Mouse (Mus musculus) gastrocnemius, postnatal 10 days (tissue): ENCODE data around the gene 1600014C10Rik. TPM values are rescaled to one million over a fixed set of nuclear protein-coding genes. Genes with fewer than 3 reads are reported as not detected.

Experiments used
- DNase-seq: peaks from one replicate; pipeline ENCODE4 v3.0.0; 2021; ENCODE audit warnings: mixed read lengths
- long read RNA-seq, 2 experiments: library from polyadenylated mRNA; stranded (forward); transcript quantifications; one replicate each; pipeline ENCODE4 v2.0.0; 2021
- total RNA-seq, 2 experiments: library from RNA; stranded (reverse); gene quantifications; 2 replicates each; pipeline ENCODE4 v1.2.3; 2021

Gene 1600014C10Rik
- total RNA-seq: 10 to 100 TPM; 15.1 to 15.8 TPM
- long read RNA-seq, experiment 1, transcript 1600014C10Rik-204 (3 exons, 3,341 nt): minor isoform, 6 of 38 reads
- long read RNA-seq, experiment 1, transcript 1600014C10Rik-205 (3 exons, 3,283 nt): major isoform, 24 of 38 reads
- long read RNA-seq, experiment 1, partial matches to known transcripts: 0 of 38 reads
- long read RNA-seq, experiment 1, other reads (novel, unspliced or antisense): 6 of 38 reads
- long read RNA-seq, experiment 2, transcript 1600014C10Rik-205 (3 exons, 3,283 nt): major isoform, 30 of 43 reads
- long read RNA-seq, experiment 2, transcript 1600014C10Rik-204 (3 exons, 3,341 nt): minor isoform, 5 of 43 reads
- long read RNA-seq, experiment 2, partial matches to known transcripts: 0 of 43 reads
- long read RNA-seq, experiment 2, other reads (novel, unspliced or antisense): 6 of 43 reads

GRCm38 (mm10) chr7:38182962-38183687 lies at the start of gene 1600014C10Rik:
Gene 1600014C10Rik, plus strand, starts transcription at chr7:38183217.
- peak; percentile 37 for DNase-seq

- DNase-seq: no peak
Measured at GRCm38 (mm10) chr7:38134471-38134870, 48.5 kb upstream of the 1600014C10Rik start.

- no peak for DNase-seq
Measured at GRCm38 (mm10) chr7:38140324-38140723, 42.7 kb upstream of the 1600014C10Rik start.

DNA sequence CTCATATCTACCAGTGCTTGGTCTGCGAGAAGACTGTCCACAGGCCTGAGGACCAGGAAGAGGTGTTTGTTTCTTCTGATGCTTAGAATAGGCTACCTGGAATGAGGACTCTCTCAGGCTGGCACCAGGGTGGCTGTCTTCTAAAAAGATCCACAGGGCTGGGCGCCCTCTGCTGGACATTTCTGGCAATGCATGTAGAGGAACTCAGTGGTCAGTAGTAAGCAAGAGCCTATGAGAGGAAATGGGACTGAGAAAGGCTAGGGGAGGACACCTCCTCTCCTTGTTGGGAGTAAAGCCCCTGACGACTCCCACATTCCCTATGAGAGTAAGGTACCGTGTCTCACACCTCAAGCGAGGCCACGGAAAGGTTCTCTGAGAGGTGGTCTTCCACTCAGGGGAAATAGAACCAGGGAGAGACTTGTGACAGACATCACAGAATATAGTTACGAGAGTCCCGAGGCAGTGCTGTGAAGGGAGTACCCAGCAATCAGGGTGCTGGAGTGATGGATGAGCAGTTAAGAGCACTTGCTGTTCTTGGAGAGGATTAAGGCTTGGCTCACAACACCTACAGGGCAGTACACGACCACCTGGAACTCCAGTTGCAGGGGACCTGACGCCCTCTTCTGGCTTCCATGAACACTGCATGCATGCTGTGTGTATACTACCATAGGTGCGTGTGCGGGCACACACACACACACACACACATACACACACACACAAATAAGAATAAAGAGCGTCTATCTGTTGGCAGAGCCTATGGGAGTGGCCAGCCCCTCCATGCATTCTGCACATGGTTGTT lies 41.1 kb upstream of the 1600014C10Rik start:
- DNase-seq: peak; percentile 90

DNA sequence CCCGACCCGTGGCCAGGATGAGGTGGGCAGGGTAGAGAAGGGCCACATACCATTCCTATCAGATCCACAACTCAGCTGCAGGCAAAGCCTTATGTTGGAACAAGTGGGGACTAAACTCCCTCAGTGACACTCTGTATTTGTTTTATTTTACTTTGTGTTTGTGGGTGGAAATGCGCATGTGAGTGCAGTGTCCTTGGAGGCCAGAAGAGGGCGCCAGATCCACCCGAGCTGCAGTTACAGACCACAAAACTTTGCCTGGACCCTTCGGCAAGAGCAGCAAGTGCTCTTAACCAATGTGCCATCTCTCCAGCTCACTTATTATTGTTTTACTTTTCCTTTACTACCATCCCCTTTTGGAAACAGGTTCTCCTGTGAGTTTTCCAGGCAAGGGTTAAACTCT lies 35.5 kb upstream of the 1600014C10Rik start:
- DNase-seq: no peak

- DNase-seq: no peak
Measured at GRCm38 (mm10) chr7:38151706-38152312, 31.2 kb upstream of the 1600014C10Rik start.

GRCm38 (mm10) chr7:38152571-38152970 lies 30.4 kb upstream of the 1600014C10Rik start:
- no peak for DNase-seq

GRCm38 (mm10) chr7:38155829-38156228 lies 27.2 kb upstream of the 1600014C10Rik start:
- no peak for DNase-seq

GRCm38 (mm10) chr7:38158764-38159458 lies 24.1 kb upstream of the 1600014C10Rik start:
- no peak for DNase-seq

GRCm38 (mm10) chr7:38161438-38161837 lies 21.6 kb upstream of the 1600014C10Rik start:
- no peak for DNase-seq

GRCm38 (mm10) chr7:38163433-38164050 lies 19.5 kb upstream of the 1600014C10Rik start:
- DNase-seq: no peak

DNA sequence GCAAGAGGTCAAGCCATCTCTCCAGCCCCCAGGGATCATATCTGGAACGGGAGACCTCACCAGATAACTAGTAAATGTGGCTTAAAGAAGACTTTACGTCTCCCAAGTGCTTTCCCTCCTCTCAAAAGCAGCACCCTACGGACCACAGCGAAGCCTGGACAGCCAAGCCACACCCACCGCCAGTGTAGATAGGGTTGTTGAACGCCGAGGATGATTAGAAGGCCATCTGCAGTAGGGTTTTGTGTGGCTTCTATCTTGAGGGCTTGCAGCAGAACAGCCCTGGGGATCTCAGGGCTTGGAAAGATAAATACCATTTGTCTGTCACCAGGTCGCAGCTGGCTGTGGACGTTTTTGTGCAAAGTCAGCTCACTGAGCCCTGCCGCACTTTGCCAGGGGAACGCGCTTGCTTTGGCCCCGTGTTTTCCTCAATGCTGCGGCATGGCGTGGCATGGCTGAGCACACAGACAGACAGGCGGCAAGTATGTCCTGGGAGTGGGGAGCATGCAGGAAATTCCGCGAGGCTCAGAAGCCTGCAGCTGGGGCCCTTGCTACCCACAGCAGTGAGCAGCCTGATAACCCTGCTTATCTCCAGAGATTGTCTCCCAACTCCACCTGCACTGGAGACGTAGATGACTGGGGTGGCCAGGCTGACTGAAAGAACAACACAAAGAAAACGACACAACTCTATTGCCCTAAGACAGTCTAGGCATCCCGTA lies 15.9 kb upstream of the 1600014C10Rik start:
- no peak for DNase-seq

DNA sequence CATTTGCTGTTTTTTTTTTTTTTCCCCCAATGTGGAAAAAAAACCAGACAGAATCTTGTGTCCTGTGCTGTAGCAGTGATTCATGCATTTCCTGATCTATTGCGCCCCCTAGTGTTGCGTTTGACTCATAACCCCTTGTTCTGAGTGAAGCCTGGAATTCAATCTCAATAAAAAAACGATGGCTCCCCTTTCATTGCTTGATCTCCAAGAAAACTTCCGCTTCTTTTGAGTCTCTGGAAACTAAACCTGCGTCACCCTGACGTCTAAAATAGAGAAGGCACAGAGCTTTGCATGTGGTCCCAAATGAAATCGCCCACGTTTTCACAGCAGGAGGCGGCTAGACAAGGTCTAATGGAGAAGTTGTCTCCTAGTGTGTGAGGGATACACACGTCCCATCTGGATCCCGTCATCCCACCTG lies 15.3 kb upstream of the 1600014C10Rik start:
- DNase-seq: peak; percentile 25

DNA sequence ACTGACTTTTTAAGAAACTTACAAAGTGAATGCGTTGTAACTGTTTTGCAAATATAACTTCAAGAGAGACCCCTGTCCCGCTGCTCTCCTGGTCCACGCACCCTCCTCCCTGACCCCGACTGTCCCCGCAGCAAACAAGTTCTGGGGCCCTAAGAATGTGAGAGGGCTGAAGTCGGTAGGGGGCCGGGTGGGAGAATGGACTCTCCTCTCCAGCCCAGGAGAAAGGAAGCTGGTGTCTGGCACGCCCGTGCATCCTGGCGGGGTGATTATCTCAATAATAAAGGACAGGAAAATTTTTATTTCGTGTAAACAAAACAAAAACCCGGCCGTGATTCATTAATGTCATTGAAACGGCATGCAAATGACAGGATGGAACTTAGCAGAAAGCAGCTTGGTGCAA lies 9.1 kb upstream of the 1600014C10Rik start:
- no peak for DNase-seq

DNA sequence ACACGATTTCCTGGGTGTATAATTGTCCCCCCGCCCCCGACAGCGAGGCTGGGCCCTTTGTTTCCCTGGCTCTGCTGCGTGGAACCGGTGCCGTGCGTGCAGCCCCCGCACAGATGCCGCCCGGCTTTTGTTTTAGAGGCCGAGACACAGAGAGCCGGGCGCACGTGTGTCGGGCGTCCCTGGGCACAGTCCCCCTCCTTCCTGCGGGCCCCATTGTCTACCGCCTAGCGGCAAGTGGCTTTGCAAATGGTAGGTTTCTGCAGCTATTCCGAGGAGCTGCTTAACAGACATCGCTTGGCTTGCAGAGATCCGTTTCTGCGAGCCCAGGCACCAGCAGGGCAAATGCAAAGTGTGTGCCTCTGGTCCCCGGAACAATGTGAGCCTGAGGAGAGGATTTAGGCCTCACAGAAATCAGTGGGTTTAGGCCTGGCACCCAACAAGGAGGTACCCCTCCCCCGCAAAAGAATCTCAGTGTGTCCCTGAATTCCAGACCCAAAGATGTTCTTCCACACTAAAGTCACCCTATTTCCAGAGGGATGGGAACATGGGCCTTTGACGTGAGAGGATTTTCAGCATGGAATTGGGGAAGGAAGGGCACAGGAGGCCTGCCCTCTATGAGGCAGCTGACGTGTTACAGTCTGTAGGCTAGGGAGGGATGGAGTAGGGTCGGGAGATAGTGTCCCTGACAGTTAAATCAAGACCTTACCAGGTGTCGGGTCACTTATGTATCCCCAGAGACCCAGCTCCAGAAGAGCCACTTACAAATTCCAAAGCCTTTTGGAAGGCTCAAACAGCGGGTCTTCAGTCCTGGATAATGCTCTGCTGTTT lies 8.5 kb upstream of the 1600014C10Rik start:
- DNase-seq: no peak

DNA sequence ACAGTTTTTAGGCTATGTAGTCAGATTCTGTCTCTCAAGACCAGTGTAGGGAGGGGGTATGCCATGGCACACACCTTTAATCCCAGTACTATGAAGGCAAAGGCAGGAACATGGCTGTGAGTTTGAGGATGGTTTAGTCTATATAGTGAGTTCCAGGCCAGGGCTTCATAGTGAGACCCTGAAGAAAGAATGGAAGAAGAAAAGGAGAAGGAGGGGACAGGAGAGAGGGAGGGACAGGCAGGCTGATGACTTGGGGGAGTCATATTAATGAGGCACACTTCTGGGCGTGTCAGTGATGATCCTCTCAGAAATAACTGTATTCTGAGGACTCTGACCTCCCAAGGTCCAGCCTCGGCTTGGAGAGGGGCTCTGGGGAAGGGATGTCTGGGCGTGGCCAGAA lies 7.0 kb upstream of the 1600014C10Rik start:
- DNase-seq: no peak

- no peak for DNase-seq
Measured at GRCm38 (mm10) chr7:38179896-38180295, 3.1 kb upstream of the 1600014C10Rik start.

DNA sequence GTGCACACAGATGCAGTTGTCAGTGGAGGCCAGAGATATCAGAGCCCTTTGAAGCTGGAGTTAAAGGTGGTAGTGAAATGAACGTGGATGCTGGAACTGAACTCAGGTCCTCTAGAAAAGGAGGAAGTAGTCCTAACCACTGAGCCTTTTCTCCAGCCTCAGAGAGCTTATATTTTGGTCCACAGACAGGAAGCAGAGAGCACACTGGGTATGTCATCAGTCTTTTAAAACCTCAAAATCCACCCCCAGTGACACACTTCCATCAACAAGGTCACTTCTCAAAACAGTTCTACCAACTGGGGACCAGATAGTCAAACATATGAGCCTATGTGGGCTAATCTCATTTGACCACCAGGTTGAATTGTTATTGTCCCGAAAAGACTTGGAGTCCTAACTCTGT lies 1.7 kb upstream of the 1600014C10Rik start:
- no peak for DNase-seq

DNA sequence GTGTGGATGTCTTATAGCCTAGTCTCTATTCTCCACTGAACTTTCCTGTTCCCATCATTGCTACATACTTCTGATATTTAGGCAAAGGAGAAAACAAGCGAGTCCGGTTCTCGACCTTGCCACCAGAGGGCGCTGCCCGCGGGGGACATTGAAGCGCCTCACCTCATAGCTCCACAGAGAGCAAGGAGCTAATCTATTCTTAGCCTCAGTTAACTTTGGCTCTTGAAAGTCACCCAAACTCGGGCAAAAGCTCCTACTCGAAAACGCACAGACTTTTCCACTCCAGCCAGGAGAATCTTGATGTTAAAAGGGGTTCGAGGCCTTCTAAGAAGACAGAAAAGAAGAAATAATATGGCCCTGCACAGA lies 438 bp upstream of the 1600014C10Rik start:
- DNase-seq: peak; percentile 89
